Mouse (Mus musculus) cerebral cortex, adult 2 months (tissue): ENCODE measurements around the gene Dnmt3l.

Experiments
- WGBS: fragments of 180-500 bp; shearing (Covaris S2); methylation state at CpG from one replicate; pipeline ENCODE4 v1.1.7; 2018; 5-methylcytosine and 5-hydroxymethylcytosine counted together

Gene Dnmt3l

GRCm38 (mm10) chr10:78041647-78042046 is at the start of gene Dnmt3l:
Gene Dnmt3l (plus strand): TSS chr10:78041947.
- WGBS, result 95% methylated on average over 5 of the region's 5 CpGs

GRCm38 (mm10) chr10:77995639-77996038 is 46.1 kb upstream of the Dnmt3l start:
- WGBS, result 81% methylated on average over 3 of the region's 3 CpGs

GRCm38 (mm10) chr10:78000200-78000599 is 41.5 kb upstream of the Dnmt3l start:
- 96% methylated on average over 5 of the region's 5 CpGs for WGBS

GRCm38 (mm10) chr10:78001796-78002195 is 40.0 kb upstream of the Dnmt3l start:
- WGBS, result 43% methylated on average over 11 of the region's 11 CpGs

GRCm38 (mm10) chr10:78002316-78002715 is 39.4 kb upstream of the Dnmt3l start:
- WGBS, result 57% methylated on average over 2 of the region's 2 CpGs

- 58% methylated on average over 3 of the region's 3 CpGs for WGBS
Measured at GRCm38 (mm10) chr10:78004479-78005100, 37.2 kb upstream of the Dnmt3l start.

- WGBS, result 68% methylated on average over 4 of the region's 4 CpGs
Measured at GRCm38 (mm10) chr10:78005791-78006438, 35.8 kb upstream of the Dnmt3l start.

GRCm38 (mm10) chr10:78007203-78007602 is 34.5 kb upstream of the Dnmt3l start:
- 64% methylated on average over 7 of the region's 7 CpGs for WGBS

GRCm38 (mm10) chr10:78008169-78008568 is 33.6 kb upstream of the Dnmt3l start:
- 82% methylated on average over 3 of the region's 3 CpGs for WGBS

GRCm38 (mm10) chr10:78009184-78009944 is 32.4 kb upstream of the Dnmt3l start:
- under 1% methylated on average over 59 of the region's 59 CpGs for WGBS

GRCm38 (mm10) chr10:78009945-78010293 is 31.8 kb upstream of the Dnmt3l start, which contains the start of gene Pfkl:
Gene Pfkl (minus strand): TSS chr10:78010083.
- under 1% methylated on average over 9 of the region's 9 CpGs for WGBS

- 19% methylated on average over 10 of the region's 10 CpGs for WGBS
Measured at GRCm38 (mm10) chr10:78010335-78010734, 31.4 kb upstream of the Dnmt3l start.

- 95% methylated on average over 5 of the region's 5 CpGs for WGBS
Measured at GRCm38 (mm10) chr10:78011116-78011515, 30.6 kb upstream of the Dnmt3l start.

GRCm38 (mm10) chr10:78012661-78013495 is 28.9 kb upstream of the Dnmt3l start:
- 95% methylated on average over 18 of the region's 18 CpGs for WGBS

- 86% methylated on average over 1 of the region's 1 CpGs for WGBS
Measured at GRCm38 (mm10) chr10:78015489-78015888, 26.3 kb upstream of the Dnmt3l start.

GRCm38 (mm10) chr10:78016366-78016765 is 25.4 kb upstream of the Dnmt3l start:
- WGBS, result 64% methylated on average over 5 of the region's 5 CpGs

- 16% methylated on average over 19 of the region's 19 CpGs for WGBS
Measured at GRCm38 (mm10) chr10:78018797-78019203, 22.9 kb upstream of the Dnmt3l start.

- WGBS, result 74% methylated on average over 4 of the region's 4 CpGs
Measured at GRCm38 (mm10) chr10:78019291-78019690, 22.5 kb upstream of the Dnmt3l start.

GRCm38 (mm10) chr10:78019984-78020383 is 21.8 kb upstream of the Dnmt3l start:
- 98% methylated on average over 6 of the region's 11 CpGs for WGBS

GRCm38 (mm10) chr10:78025453-78025852 is 16.3 kb upstream of the Dnmt3l start:
- WGBS, result 45% methylated on average over 6 of the region's 8 CpGs

- WGBS, result 2% methylated on average over 5 of the region's 5 CpGs
Measured at GRCm38 (mm10) chr10:78028129-78028528, 13.6 kb upstream of the Dnmt3l start.

GRCm38 (mm10) chr10:78029080-78029479 is 12.7 kb upstream of the Dnmt3l start:
- 98% methylated on average over 1 of the region's 1 CpGs for WGBS
